Mouse (Mus musculus) cerebellum, adult 11 months (tissue): Measurements from ENCODE around the gene Ccdc175.

Experiments
- DNase-seq: peaks from one replicate; pipeline ENCODE4 v3.0.0; 2022

Gene Ccdc175

GRCm38 (mm10) chr12:72096966-72097365 lies 87.9 kb downstream of the Ccdc175 start:
- DNase-seq, result no peak

GRCm38 (mm10) chr12:72089802-72090201 lies 95.0 kb downstream of the Ccdc175 start:
- DNase-seq, result no peak

GRCm38 (mm10) chr12:72086166-72086825 lies 98.5 kb downstream of the Ccdc175 start:
- DNase-seq, result peak; percentile 22

- peak; percentile 97 for DNase-seq
Measured at GRCm38 (mm10) chr12:72085329-72086165, 99.3 kb downstream of the Ccdc175 start, which contains the start of the genes L3hypdh and Jkamp. Gene L3hypdh, minus strand, starts transcription at chr12:72085439. Gene Jkamp, plus strand, starts transcription at chr12:72085589.

GRCm38 (mm10) chr12:72085024-72085328 lies 99.9 kb downstream of the Ccdc175 start:
- no peak for DNase-seq

- no peak for DNase-seq
Measured at GRCm38 (mm10) chr12:72084261-72085023, 100.4 kb downstream of the Ccdc175 start.

- DNase-seq, result no peak
Measured at GRCm38 (mm10) chr12:72083265-72083664, 101.6 kb downstream of the Ccdc175 start.

- no peak for DNase-seq
Measured at GRCm38 (mm10) chr12:72082370-72082769, 102.5 kb downstream of the Ccdc175 start.

GRCm38 (mm10) chr12:72081961-72082360 lies 102.9 kb downstream of the Ccdc175 start:
- DNase-seq, result no peak

- no peak for DNase-seq
Measured at GRCm38 (mm10) chr12:72078248-72078647, 106.6 kb downstream of the Ccdc175 start.

GRCm38 (mm10) chr12:72070327-72071269 lies 114.2 kb downstream of the Ccdc175 start, which contains the start of gene Gpr135:
Gene Gpr135, minus strand, starts transcription at chr12:72071125.
- peak; percentile 83 for DNase-seq

- DNase-seq, result no peak
Measured at GRCm38 (mm10) chr12:72069626-72070326, 115.1 kb downstream of the Ccdc175 start.

GRCm38 (mm10) chr12:72057780-72058179 lies 127.0 kb downstream of the Ccdc175 start:
- DNase-seq, result no peak

GRCm38 (mm10) chr12:72053851-72054250 lies 131.0 kb downstream of the Ccdc175 start:
- no peak for DNase-seq

- no peak for DNase-seq
Measured at GRCm38 (mm10) chr12:72053303-72053702, 131.5 kb downstream of the Ccdc175 start.

- DNase-seq, result no peak
Measured at GRCm38 (mm10) chr12:72052571-72052970, 132.3 kb downstream of the Ccdc175 start.
